Mouse (Mus musculus) gastrocnemius, postnatal 14 days (tissue): Measurements from ENCODE around the gene Ccdc120. TPM values are rescaled to one million over a fixed set of nuclear protein-coding genes. Genes with fewer than 3 reads are reported as not detected.
A peak's percentile ranks its signal among the peaks of the same experiment; 100 is the strongest.

Experiments used
- DNase-seq: peaks from one replicate; pipeline ENCODE4 v3.0.0; 2021; ENCODE audit warnings: mixed read lengths
- intact Hi-C: fragments of 180-260 bp; cut with DNase I; formaldehyde crosslinking; loops from one replicate; pipeline ENCODE4 v1.15.1; 2025; ENCODE audit warnings: low total_unique reads
- long read RNA-seq, 2 experiments: library from polyadenylated mRNA; stranded (forward); transcript quantifications; one replicate each; pipeline ENCODE4 v2.0.0; 2021
- total RNA-seq, 2 experiments: library from RNA; stranded (reverse); gene quantifications; 2 replicates each; pipeline ENCODE4 v1.2.3; 2021

The Ccdc120 gene
- total RNA-seq = 1 to 10 TPM in 1 of 2 experiments, under 1 TPM in 1; 0.86 to 1.8 TPM
- long read RNA-seq, experiment 1 = 0 reads
- long read RNA-seq, experiment 2 = 0 reads

GRCm38 (mm10) chrX:7750432-7751116, at the start of gene Ccdc120:
Gene Ccdc120, minus strand, starts transcription at chrX:7750905.
- intact Hi-C loops = no loop called here
- peak; percentile 67 for DNase-seq

GRCm38 (mm10) chrX:7797327-7797726, 46.6 kb upstream of the Ccdc120 start:
- intact Hi-C loops = no loop called here
- DNase-seq = no peak

- DNase-seq = no peak
- intact Hi-C loops = no loop called here
Measured at GRCm38 (mm10) chrX:7795016-7795415, 44.3 kb upstream of the Ccdc120 start.

- intact Hi-C loops = no loop called here
- DNase-seq = no peak
Measured at GRCm38 (mm10) chrX:7793361-7793760, 42.7 kb upstream of the Ccdc120 start.

GRCm38 (mm10) chrX:7790309-7790708, 39.6 kb upstream of the Ccdc120 start:
- intact Hi-C loops = no loop called here
- DNase-seq = no peak

GRCm38 (mm10) chrX:7789542-7790136, 38.9 kb upstream of the Ccdc120 start, which contains the start of gene Gripap1:
Gene Gripap1, plus strand, starts transcription at chrX:7789765.
- DNase-seq = peak; percentile 69
- intact Hi-C loops = no loop called here

- intact Hi-C loops = no loop called here
- DNase-seq = no peak
Measured at GRCm38 (mm10) chrX:7782603-7783092, 31.9 kb upstream of the Ccdc120 start.

GRCm38 (mm10) chrX:7779294-7779693, 28.6 kb upstream of the Ccdc120 start:
- no peak for DNase-seq
- intact Hi-C loops = no loop called here

GRCm38 (mm10) chrX:7778450-7779244, 27.9 kb upstream of the Ccdc120 start:
- intact Hi-C loops = no loop called here

GRCm38 (mm10) chrX:7776329-7777082, 25.8 kb upstream of the Ccdc120 start:
- intact Hi-C loops = no loop called here
- DNase-seq = peak; percentile 36

More at GRCm38 (mm10) chrX:7778450-7779244, 27.9 kb upstream of the Ccdc120 start:
- DNase-seq = no peak

- intact Hi-C loops = no loop called here
- no peak for DNase-seq
Measured at GRCm38 (mm10) chrX:7775501-7776205, 24.9 kb upstream of the Ccdc120 start.

GRCm38 (mm10) chrX:7772766-7773165, 22.1 kb upstream of the Ccdc120 start:
- DNase-seq = no peak
- intact Hi-C loops = no loop called here

- no peak for DNase-seq
- intact Hi-C loops = no loop called here
Measured at GRCm38 (mm10) chrX:7769302-7770017, 18.8 kb upstream of the Ccdc120 start.

- intact Hi-C loops = no loop called here
- DNase-seq = peak; percentile 41
Measured at GRCm38 (mm10) chrX:7765764-7766163, 15.1 kb upstream of the Ccdc120 start.

- no peak for DNase-seq
- intact Hi-C loops = no loop called here
Measured at GRCm38 (mm10) chrX:7765281-7765670, 14.6 kb upstream of the Ccdc120 start.

- DNase-seq = no peak
- intact Hi-C loops = no loop called here
Measured at GRCm38 (mm10) chrX:7764657-7765280, 14.1 kb upstream of the Ccdc120 start.

- peak; percentile 29 for DNase-seq
- intact Hi-C loops = no loop called here
Measured at GRCm38 (mm10) chrX:7763631-7764393, 13.1 kb upstream of the Ccdc120 start.
